Mouse (Mus musculus) G1E (cell line): Measurements from ENCODE around the gene St6galnac3.

Experiments
- CTCF ChIP-seq: IDR thresholded peaks from 2 replicates; pipeline ENCODE4 v1.5.1; 2012; ENCODE audit warnings: low read depth, low read length, inconsistent platforms, mixed read lengths
- GATA1 ChIP-seq: IDR thresholded peaks from 2 replicates; pipeline ENCODE4 v1.6.1; 2012; ENCODE audit warnings: borderline replicate concordance, low read length, inconsistent platforms, mixed read lengths
- GATA2 ChIP-seq: IDR thresholded peaks from 2 replicates; pipeline ENCODE4 v1.6.1; 2012; ENCODE audit warnings: low read depth, low read length, inconsistent platforms, borderline replicate concordance
- POLR2AphosphoS5 ChIP-seq: IDR thresholded peaks from 2 replicates; pipeline ENCODE4 v1.6.1; 2012; ENCODE audit warnings: low read depth, low read length, inconsistent platforms; ENCODE audit not compliant: insufficient replicate concordance
- TAL1 ChIP-seq: conservative IDR thresholded peaks from 2 replicates; pipeline ENCODE4 v1.6.1; 2012; ENCODE audit warnings: low read depth, low read length, inconsistent platforms, mixed read lengths

DNA sequence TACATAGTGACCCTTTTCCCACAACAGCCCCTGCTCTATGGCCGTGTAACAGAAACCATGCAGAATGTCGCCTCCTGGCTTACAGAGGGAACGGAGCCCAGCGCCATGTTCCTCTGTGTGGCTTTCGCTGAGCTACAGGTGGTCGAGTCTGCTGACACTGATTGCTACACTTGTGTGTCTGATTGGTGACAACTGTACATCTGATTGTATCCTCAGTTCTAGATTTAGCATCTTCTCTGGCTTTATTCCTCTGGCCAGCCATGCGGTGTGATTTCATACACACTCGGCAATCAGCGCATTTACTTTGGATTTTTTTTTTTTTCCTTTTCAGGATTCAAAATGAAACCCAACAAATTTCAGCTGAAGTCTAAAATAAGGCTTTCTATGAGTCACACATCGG, 523.1 kb downstream of the St6galnac3 start:
- TF ChIP-seq GATA1 (no peak), CTCF (no peak), TAL1 (no peak), GATA2 (no peak), POLR2AphosphoS5 (no peak)
